Mouse (Mus musculus) kidney, embryonic 16.5 days (tissue): ENCODE measurements around the gene Hjurp. TPM values are rescaled to one million over a fixed set of nuclear protein-coding genes. Genes with fewer than 3 reads are reported as not detected.

Experiments used
- ATAC-seq: fragments of 200-750 bp; cut with Nextera tagmentation; 2 replicates; pipeline ENCODE4 v1.8.0; 2017; ENCODE audit warnings: moderate TSS enrichment; ENCODE audit not compliant: low FRiP score, low TSS enrichment
- H3K27ac ChIP-seq: fragments of 300-500 bp; sonication (generic); 2 replicates; pipeline ENCODE4 v1.5.1; 2014; ENCODE audit warnings: low read length
- H3K27me3 ChIP-seq: fragments of 300-500 bp; sonication (generic); 2 replicates; pipeline ENCODE4 v1.6.1; 2014; ENCODE audit warnings: low read length, control low read depth, mixed read lengths; ENCODE audit not compliant: insufficient read depth
- H3K36me3 ChIP-seq: fragments of 300-500 bp; sonication (generic); 2 replicates; pipeline ENCODE4 v1.6.1; 2014; ENCODE audit warnings: low read length, control low read depth, mixed read lengths; ENCODE audit not compliant: insufficient read depth
- H3K4me1 ChIP-seq: fragments of 300-500 bp; sonication (generic); 2 replicates; pipeline ENCODE4 v1.6.1; 2014; ENCODE audit warnings: low read length, control low read depth, mixed read lengths; ENCODE audit not compliant: insufficient read depth
- H3K4me2 ChIP-seq: fragments of 300-500 bp; sonication (generic); replicated peaks from 2 replicates; pipeline ENCODE4 v1.6.1; 2014; ENCODE audit warnings: low read depth, low read length
- H3K4me3 ChIP-seq: fragments of 300-500 bp; sonication (generic); 2 replicates; pipeline ENCODE4 v1.5.1; 2014; ENCODE audit warnings: mild to moderate bottlenecking, low read length
- H3K9ac ChIP-seq: fragments of 300-500 bp; sonication (generic); replicated peaks from 2 replicates; pipeline ENCODE4 v1.6.1; 2014; ENCODE audit warnings: low read length
- H3K9me3 ChIP-seq: fragments of 300-500 bp; sonication (generic); 2 replicates; pipeline ENCODE4 v1.6.1; 2016; ENCODE audit warnings: low read length, control low read depth
- WGBS: fragments of 180-500 bp; shearing (Covaris S2); extraction: QIAGEN DNeasy Blood & Tissue Kit; methylation state at CpG from one replicate; pipeline ENCODE4 v1.1.7; 2014; 5-methylcytosine and 5-hydroxymethylcytosine counted together
- polyA plus RNA-seq: library from polyadenylated mRNA; unstranded; fragments of >200 nt; fragmentation: Nextera tagmentation; extraction: Ambion mirVana; gene quantifications from 2 replicates; pipeline ENCODE4 v1.2.1, GENCODE M21; 2015

Gene Hjurp
- polyA plus RNA-seq, 1 experiment from 2014 or later = 168 TPM

DNA sequence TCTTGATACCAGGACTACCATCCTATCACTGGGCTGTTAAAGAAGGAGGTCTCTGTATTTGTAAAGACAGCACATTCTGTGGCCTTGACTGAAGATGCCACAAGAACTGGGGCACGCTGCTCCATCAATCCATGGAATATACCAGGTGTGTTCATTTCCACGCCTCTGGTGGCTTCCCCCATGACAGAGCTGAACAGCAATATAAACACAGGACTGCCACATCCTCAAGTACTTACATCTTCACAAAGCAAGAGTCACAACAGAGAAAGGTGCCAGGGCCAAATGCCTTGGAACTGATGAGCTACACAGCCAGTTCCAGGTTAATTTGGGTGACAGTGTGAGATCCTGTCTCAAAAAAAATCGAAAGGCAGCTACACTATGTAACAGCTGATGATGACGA is 3.6 kb downstream of the Hjurp start:
- no peak for ATAC-seq
- 81% methylated on average over 4 of the region's 4 CpGs for WGBS

DNA sequence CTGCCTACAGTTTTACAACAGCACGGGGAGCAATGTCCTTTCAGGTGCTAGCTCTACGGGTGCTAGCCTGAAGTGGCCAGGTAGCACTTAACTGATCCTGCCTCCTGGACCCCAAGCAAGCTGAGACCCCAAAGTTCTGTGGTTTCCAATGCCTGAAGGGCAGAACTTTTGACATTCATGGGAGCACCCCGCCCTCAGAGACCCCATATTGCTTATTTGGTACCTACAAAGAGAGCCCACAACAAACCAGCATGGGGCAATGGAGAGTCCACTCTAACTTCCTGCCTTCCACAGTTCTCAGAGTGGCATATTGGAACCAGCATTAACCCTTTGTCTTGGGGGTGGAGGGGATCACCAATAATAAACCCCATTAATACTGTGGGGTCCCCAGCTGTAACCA is 4.1 kb downstream of the Hjurp start:
- Histone ChIP-seq H3K4me1 (peaks cover 13% of the 10 kb centered on the region), H3K27me3 (no peaks in the 10 kb centered on the region), H3K36me3 (peaks cover 61% of the 10 kb centered on the region), H3K9me3 (no peaks in the 10 kb centered on the region), H3K4me3 (no peak overlapping the region), H3K9ac (no peak overlapping the region), H3K4me2 (no peak overlapping the region), H3K27ac (no peak overlapping the region)
- ATAC-seq = no peak
- 95% methylated on average over 3 of the region's 3 CpGs for WGBS

More for the DNA sequence above, 3.6 kb downstream of the Hjurp start:
- Histone ChIP-seq H3K27me3 (no peaks in the 10 kb centered on the region), H3K9ac (no peak overlapping the region), H3K27ac (no peak overlapping the region), H3K4me1 (peaks cover 13% of the 10 kb centered on the region), H3K36me3 (peaks cover 56% of the 10 kb centered on the region), H3K4me2 (no peak overlapping the region), H3K4me3 (no peak overlapping the region), H3K9me3 (no peaks in the 10 kb centered on the region)

DNA sequence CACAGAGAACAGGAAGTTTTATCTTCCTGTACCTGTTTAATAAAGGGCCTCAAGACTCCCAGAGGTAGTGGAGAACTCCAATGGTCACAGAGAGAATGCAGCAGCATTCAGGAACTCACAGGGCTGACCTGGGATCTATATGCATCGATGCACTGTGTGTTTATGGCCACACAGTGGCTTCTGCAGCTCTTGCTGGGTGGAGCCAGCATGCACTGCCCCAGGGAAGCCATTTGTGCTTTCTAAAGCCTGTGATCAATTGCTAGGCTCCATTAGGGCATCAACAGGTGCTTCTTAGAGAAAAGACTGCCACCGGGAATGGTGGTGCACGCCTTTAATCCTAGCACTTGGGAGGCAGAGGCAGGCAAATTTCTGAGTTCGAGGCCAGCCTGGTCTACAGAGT is 4.6 kb downstream of the Hjurp start:
- no peak for ATAC-seq
- H3K9ac ChIP-seq = no peak overlapping the region
- WGBS = 64% methylated on average over 4 of the region's 4 CpGs
- no peak overlapping the region for H3K27ac ChIP-seq
- no peak overlapping the region for H3K4me3 ChIP-seq
- H3K4me2 ChIP-seq = no peak overlapping the region
- H3K36me3 ChIP-seq = peaks cover 66% of the 10 kb centered on the region
- no peaks in the 10 kb centered on the region for H3K9me3 ChIP-seq
- peaks cover 13% of the 10 kb centered on the region for H3K4me1 ChIP-seq
- no peaks in the 10 kb centered on the region for H3K27me3 ChIP-seq

DNA sequence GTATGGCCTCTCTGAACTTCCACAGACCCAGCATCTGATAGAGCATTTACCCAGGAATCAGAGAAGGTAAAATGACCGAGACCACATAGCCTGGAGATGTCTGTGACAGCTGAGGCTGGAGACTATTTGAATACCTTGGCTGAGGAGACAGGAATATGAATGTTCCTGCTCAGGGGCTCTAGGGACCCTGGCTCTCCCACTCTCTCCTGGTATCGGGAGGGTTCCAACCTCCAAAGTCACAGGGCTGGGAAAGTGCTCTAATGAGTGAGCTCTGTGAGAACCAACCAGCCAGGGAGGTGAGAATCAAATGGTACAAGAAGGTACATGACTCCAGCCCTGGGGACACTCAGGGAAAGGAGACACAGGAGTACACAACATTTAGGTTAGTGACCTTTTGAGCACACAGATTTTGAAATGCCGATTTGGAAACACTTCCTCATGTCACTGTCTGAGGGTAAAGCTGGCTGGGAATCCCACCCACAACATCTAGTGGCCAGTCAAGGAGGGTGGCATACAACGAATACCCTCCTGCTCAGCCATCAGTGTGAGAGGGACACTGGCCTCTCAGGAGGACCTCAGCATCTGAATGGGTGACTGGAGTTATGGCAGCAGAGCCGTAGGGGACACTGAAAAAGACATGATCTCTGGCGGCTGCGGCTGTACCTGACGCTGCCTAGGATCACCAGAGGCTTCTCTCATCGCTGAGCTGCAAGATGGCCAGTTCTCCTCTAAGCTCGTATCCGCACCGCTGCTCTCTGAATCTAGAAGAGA is 7.7 kb downstream of the Hjurp start:
- H3K4me1 ChIP-seq = no peaks in the 10 kb centered on the region
- H3K9me3 ChIP-seq = no peaks in the 10 kb centered on the region
- H3K27me3 ChIP-seq = no peaks in the 10 kb centered on the region
- no peak for ATAC-seq
- no peak overlapping the region for H3K27ac ChIP-seq
- H3K36me3 ChIP-seq = peaks cover 87% of the 10 kb centered on the region
- H3K4me3 ChIP-seq = no peak overlapping the region
- H3K4me2 ChIP-seq = no peak overlapping the region
- no peak overlapping the region for H3K9ac ChIP-seq
- WGBS = 88% methylated on average over 12 of the region's 12 CpGs

GRCm38 (mm10) chr1:88268070-88268469 is 9.4 kb downstream of the Hjurp start:
- Histone ChIP-seq H3K4me1 (no peaks in the 10 kb centered on the region), H3K36me3 (peaks cover 88% of the 10 kb centered on the region), H3K4me2 (no peak overlapping the region), H3K27me3 (no peaks in the 10 kb centered on the region), H3K9me3 (no peaks in the 10 kb centered on the region), H3K27ac (no peak overlapping the region), H3K4me3 (no peak overlapping the region), H3K9ac (no peak overlapping the region)
- WGBS = 88% methylated on average over 6 of the region's 6 CpGs
- ATAC-seq = no peak

- Histone ChIP-seq H3K4me3 (no peak overlapping the region), H3K9me3 (no peaks in the 10 kb centered on the region), H3K4me2 (no peak overlapping the region), H3K36me3 (peaks cover 89% of the 10 kb centered on the region), H3K27me3 (no peaks in the 10 kb centered on the region), H3K4me1 (0 out of 2 replicates have a peak, but pooled peaks cover 2% of the 10 kb centered on the region), H3K27ac (no peak overlapping the region), H3K9ac (no peak overlapping the region)
- 92% methylated on average over 6 of the region's 6 CpGs for WGBS
- ATAC-seq = no peak
Measured at GRCm38 (mm10) chr1:88267489-88267888, 9.9 kb downstream of the Hjurp start.

DNA sequence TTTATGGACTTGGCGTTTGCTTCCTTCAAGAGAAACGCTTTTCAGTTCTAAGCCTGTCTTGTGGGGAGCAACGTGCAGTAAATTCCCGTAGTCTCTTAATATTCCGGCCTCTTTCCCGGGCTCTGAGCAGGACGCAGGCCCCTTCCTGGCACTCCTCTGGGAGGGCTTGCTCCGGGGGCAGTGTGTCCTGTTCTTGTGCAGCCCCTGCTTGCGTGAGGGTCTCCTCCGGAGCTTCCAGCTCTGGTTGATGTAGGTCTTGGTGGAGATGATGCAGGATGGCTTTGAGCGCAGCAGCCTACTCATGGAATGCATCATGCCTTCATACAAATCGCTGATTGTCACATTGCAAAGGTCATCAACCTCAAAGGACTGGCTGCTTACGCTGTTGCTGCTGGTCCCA is 11.3 kb downstream of the Hjurp start:
- ATAC-seq = no peak
- Histone ChIP-seq H3K9me3 (no peaks in the 10 kb centered on the region), H3K4me1 (0 out of 2 replicates have a peak, but pooled peaks cover 4% of the 10 kb centered on the region), H3K4me2 (no peak overlapping the region), H3K4me3 (no peak overlapping the region), H3K27ac (no peak overlapping the region), H3K27me3 (no peaks in the 10 kb centered on the region), H3K36me3 (peaks cover 90% of the 10 kb centered on the region), H3K9ac (no peak overlapping the region)
- WGBS = 86% methylated on average over 13 of the region's 13 CpGs

DNA sequence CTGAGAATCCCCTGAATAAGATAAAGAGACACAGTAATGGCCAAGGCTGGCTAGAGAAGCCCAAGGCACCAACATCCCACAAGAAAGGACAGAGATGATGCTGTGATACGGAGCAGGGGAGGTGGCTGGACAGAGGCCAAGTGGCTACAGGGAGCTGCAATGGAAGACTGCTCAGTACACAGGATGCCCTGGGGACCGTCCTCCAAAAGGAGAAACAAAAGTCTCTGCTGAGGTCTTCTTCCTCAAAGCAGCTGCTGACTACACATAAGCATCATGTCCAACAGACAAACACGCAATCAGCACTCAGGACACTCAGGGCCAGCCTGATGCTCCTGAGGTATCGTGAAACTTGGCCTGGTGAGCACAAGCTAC is 12.6 kb downstream of the Hjurp start:
- no peak for ATAC-seq
- H3K9ac ChIP-seq = no peak overlapping the region
- peaks cover 8% of the 10 kb centered on the region; the same call in 1 of the 2 replicates for H3K4me1 ChIP-seq
- no peak overlapping the region for H3K27ac ChIP-seq
- H3K4me2 ChIP-seq = no peak overlapping the region
- no peak overlapping the region for H3K4me3 ChIP-seq
- no peaks in the 10 kb centered on the region for H3K27me3 ChIP-seq
- peaks cover 98% of the 10 kb centered on the region for H3K36me3 ChIP-seq
- no peaks in the 10 kb centered on the region for H3K9me3 ChIP-seq
- WGBS = 79% methylated on average over 4 of the region's 4 CpGs

DNA sequence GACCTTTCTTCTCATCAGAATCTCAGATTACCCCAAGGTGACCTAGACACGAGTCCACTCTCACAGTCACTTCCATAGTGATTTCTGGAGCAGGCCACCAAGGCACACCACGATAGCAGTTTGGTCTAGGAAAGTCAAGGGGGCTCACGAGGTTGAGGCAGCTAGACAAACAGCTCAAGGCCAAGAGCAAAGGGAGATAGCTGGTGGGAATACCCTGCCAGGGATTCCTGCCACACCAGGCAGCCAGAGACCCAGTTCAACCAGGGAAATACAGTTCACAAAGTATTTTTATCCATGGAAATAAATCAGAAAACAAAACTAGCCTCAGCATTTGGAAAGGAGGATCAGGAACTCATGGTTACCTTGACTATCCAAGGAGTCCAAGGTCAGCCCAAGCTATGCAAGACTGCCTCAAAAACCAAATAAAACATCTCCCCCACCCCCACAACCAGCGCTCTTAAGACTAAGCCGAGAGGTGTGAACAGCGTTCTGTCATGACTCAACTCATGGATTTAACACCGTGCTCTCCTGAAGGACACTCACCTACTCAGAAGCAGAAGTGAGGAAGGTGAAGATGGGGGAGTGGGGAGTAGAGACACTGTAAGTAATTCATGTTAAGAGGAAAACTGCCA is 13.1 kb downstream of the Hjurp start:
- H3K9me3 ChIP-seq = no peaks in the 10 kb centered on the region
- no peak overlapping the region for H3K27ac ChIP-seq
- no peak overlapping the region for H3K9ac ChIP-seq
- H3K36me3 ChIP-seq = peaks cover 98% of the 10 kb centered on the region
- H3K4me3 ChIP-seq = no peak overlapping the region
- no peak for ATAC-seq
- H3K27me3 ChIP-seq = no peaks in the 10 kb centered on the region
- 83% methylated on average over 7 of the region's 7 CpGs for WGBS
- no peak overlapping the region for H3K4me2 ChIP-seq
- H3K4me1 ChIP-seq = peaks cover 13% of the 10 kb centered on the region

DNA sequence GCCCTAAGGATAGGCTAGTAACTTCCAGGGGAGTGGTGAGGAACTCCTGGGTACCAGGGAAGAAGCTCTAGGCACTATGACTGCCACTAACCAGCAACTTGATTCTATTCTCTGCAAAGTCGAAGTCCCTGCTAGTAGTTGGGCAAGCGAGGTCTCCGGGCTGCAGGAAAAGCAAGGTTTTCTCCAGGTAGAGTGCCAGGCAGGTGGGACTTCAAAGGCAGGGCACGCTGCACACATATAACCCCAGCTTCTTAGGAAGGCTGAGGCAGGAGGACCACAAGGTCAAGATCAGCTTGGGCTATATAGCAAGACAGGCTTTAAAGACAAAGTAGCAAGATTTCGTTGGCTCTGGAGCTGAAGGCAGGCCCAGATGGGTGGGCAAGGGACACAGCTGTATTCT is 13.7 kb downstream of the Hjurp start:
- H3K9me3 ChIP-seq = no peaks in the 10 kb centered on the region

More for the DNA sequence above, 13.7 kb downstream of the Hjurp start:
- H3K4me3 ChIP-seq = no peak overlapping the region
- peaks cover 92% of the 10 kb centered on the region for H3K36me3 ChIP-seq
- no peaks in the 10 kb centered on the region for H3K27me3 ChIP-seq
- peaks cover 17% of the 10 kb centered on the region for H3K4me1 ChIP-seq
- H3K9ac ChIP-seq = no peak overlapping the region
- H3K4me2 ChIP-seq = no peak overlapping the region
- no peak overlapping the region for H3K27ac ChIP-seq
- ATAC-seq = no peak
- 92% methylated on average over 5 of the region's 5 CpGs for WGBS
